Mouse (Mus musculus) embryo, embryonic 10 days (tissue): ENCODE measurements around the gene Raet1d.
A peak's percentile ranks its signal among the peaks of the same experiment; 100 is the strongest.
"Not testable (repeated sequence)": the region's sequence is repeated elsewhere in the genome, so short reads cannot be mapped to it uniquely, and the experiment has no call there.

Source experiments
- DNase-seq: peaks from one replicate; pipeline ENCODE4 v3.0.0-alpha.2; 2015; ENCODE audit warnings: low spot score

Gene Raet1d

GRCm38 (mm10) chr10:22360252-22360651 lies at the start of gene Raet1d:
TSS of gene Raet1d (plus strand) at chr10:22360552.
- DNase-seq, result not testable (repeated sequence)

GRCm38 (mm10) chr10:22322858-22323257 lies 37.5 kb upstream of the Raet1d start:
- no peak for DNase-seq

GRCm38 (mm10) chr10:22345721-22346120 lies 14.6 kb upstream of the Raet1d start:
- not testable (repeated sequence) for DNase-seq

- not testable (repeated sequence) for DNase-seq
Observed at GRCm38 (mm10) chr10:22353548-22354195, 6.7 kb upstream of the Raet1d start.

- DNase-seq, result not testable (repeated sequence)
Observed at GRCm38 (mm10) chr10:22354196-22354574, 6.2 kb upstream of the Raet1d start.

GRCm38 (mm10) chr10:22357373-22357772 lies 3.0 kb upstream of the Raet1d start:
- not testable (repeated sequence) for DNase-seq

- DNase-seq, result not testable (repeated sequence)
Observed at GRCm38 (mm10) chr10:22360957-22361356, 605 bp downstream of the Raet1d start.

GRCm38 (mm10) chr10:22361415-22362352 lies 1.3 kb downstream of the Raet1d start:
- not testable (repeated sequence) for DNase-seq

GRCm38 (mm10) chr10:22362466-22362865 lies 2.1 kb downstream of the Raet1d start:
- DNase-seq, result not testable (repeated sequence)

- DNase-seq, result not testable (repeated sequence)
Observed at GRCm38 (mm10) chr10:22364915-22365314, 4.6 kb downstream of the Raet1d start.

GRCm38 (mm10) chr10:22381226-22381625 lies 20.9 kb downstream of the Raet1d start:
- DNase-seq, result peak; percentile 56

GRCm38 (mm10) chr10:22390146-22390545 lies 29.8 kb downstream of the Raet1d start:
- DNase-seq, result not testable (repeated sequence)

- DNase-seq, result not testable (repeated sequence)
Observed at GRCm38 (mm10) chr10:22391616-22392015, 31.3 kb downstream of the Raet1d start.

- DNase-seq, result not testable (repeated sequence)
Observed at GRCm38 (mm10) chr10:22393028-22393824, 32.9 kb downstream of the Raet1d start.

GRCm38 (mm10) chr10:22396680-22397079 lies 36.3 kb downstream of the Raet1d start:
- DNase-seq, result not testable (repeated sequence)

GRCm38 (mm10) chr10:22402225-22402917 lies 42.0 kb downstream of the Raet1d start:
- DNase-seq, result peak; percentile 80

GRCm38 (mm10) chr10:22413702-22414494 lies 53.5 kb downstream of the Raet1d start:
- peak; percentile 12 for DNase-seq
